Mouse (Mus musculus) hindbrain, embryonic 13.5 days (tissue): ENCODE measurements around the gene Cd82. TPM values are rescaled to one million over a fixed set of nuclear protein-coding genes. Genes with fewer than 3 reads are reported as not detected.
A peak's percentile ranks its signal among the peaks of the same experiment; 100 is the strongest.

Experiments used
- ATAC-seq: fragments of 200-750 bp; cut with Nextera tagmentation; 2 replicates; pipeline ENCODE4 v1.8.0; 2017; ENCODE audit warnings: moderate TSS enrichment; ENCODE audit not compliant: low FRiP score
- H3K27ac ChIP-seq: fragments of 300-500 bp; sonication (generic); 2 replicates; pipeline ENCODE4 v1.5.1; 2015; ENCODE audit warnings: inconsistent platforms, mild to moderate bottlenecking, moderate library complexity
- H3K27me3 ChIP-seq: fragments of 300-500 bp; sonication (generic); 2 replicates; pipeline ENCODE4 v1.6.1; 2015; ENCODE audit warnings: mild to moderate bottlenecking, inconsistent platforms
- H3K36me3 ChIP-seq: fragments of 300-500 bp; sonication (generic); 2 replicates; pipeline ENCODE4 v1.6.1; 2015; ENCODE audit warnings: mild to moderate bottlenecking, inconsistent platforms
- H3K4me1 ChIP-seq: fragments of 300-500 bp; sonication (generic); replicated peaks from 2 replicates; pipeline ENCODE4 v1.6.1; 2015; ENCODE audit warnings: inconsistent platforms
- H3K4me2 ChIP-seq: fragments of 300-500 bp; sonication (generic); 2 replicates; pipeline ENCODE4 v1.6.1; 2015; ENCODE audit warnings: inconsistent platforms, mild to moderate bottlenecking, moderate library complexity
- H3K4me3 ChIP-seq: fragments of 300-500 bp; sonication (generic); 2 replicates; pipeline ENCODE4 v1.5.1; 2015; ENCODE audit warnings: mild to moderate bottlenecking, inconsistent platforms
- H3K9ac ChIP-seq: fragments of 300-500 bp; sonication (generic); 2 replicates; pipeline ENCODE4 v1.6.1; 2015; ENCODE audit warnings: mild to moderate bottlenecking, inconsistent platforms
- H3K9me3 ChIP-seq: fragments of 300-500 bp; sonication (generic); 2 replicates; pipeline ENCODE4 v1.6.1; 2016; ENCODE audit warnings: inconsistent platforms
- WGBS: fragments of 180-500 bp; shearing (Covaris S2); methylation state at CpG from one replicate; pipeline ENCODE4 v1.1.7; 2015; 5-methylcytosine and 5-hydroxymethylcytosine counted together
- polyA plus RNA-seq: library from polyadenylated mRNA; unstranded; fragments of >200 nt; fragmentation: Nextera tagmentation; extraction: Ambion mirVana; gene quantifications from 2 replicates; pipeline ENCODE4 v1.2.1, GENCODE M21; 2015

Cd82 gene
- polyA plus RNA-seq, 1 experiment from 2014 or later: 23.7 TPM

DNA sequence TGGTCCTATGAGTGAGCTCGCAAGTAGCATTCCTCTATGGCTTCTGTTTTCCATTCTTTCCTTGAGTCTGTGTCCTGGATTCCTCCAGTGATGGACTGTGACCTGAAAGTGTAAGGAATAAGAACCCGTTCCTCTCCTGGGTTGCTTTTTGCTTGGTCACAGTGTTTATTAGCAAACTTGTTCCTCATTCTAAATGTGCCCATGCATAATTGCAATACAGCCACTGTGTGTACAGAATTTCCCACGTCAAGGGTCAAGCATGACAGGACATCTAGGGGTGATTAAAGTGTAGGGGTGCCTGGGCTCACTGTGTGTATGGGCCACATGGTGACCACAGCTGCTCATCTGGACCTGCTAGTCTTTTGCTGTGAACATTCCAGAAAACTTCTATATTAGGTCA is 28.0 kb downstream of the Cd82 start:
- Histone ChIP-seq H3K9me3 (no peaks in the 10 kb centered on the region), H3K36me3 (no peaks in the 10 kb centered on the region), H3K27ac (no peak overlapping the region), H3K9ac (no peak overlapping the region), H3K27me3 (no peaks in the 10 kb centered on the region), H3K4me1 (peaks cover 20% of the 10 kb centered on the region), H3K4me2 (no peak overlapping the region), H3K4me3 (no peak overlapping the region)
- 89% methylated on average over 3 of the region's 3 CpGs for WGBS
- no peak for ATAC-seq

DNA sequence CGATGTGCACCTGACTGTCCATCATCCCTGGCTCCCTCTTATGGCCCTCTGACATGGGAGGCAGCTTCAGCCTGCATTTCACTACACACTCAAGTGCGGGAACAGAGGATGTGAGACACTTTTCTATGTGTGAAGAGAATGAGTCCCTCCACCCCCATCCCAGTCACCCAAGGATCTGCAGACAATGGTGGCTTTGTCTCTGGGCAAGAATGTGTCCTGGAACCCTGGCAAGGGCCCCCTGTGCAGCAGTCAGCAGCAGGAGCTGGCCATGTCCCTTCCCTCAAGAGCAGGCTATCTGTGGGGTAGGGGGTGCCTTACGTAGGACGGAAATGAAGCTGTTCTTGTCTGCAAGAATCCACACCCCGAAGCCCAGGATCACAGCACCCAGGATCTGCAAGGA is 29.4 kb downstream of the Cd82 start:
- Histone ChIP-seq H3K27me3 (0 out of 2 replicates have a peak, but pooled peaks cover 5% of the 10 kb centered on the region), H3K4me3 (no peak overlapping the region), H3K4me1 (peaks cover 11% of the 10 kb centered on the region), H3K9me3 (no peaks in the 10 kb centered on the region), H3K9ac (no peak overlapping the region), H3K36me3 (no peaks in the 10 kb centered on the region), H3K4me2 (no peak overlapping the region), H3K27ac (no peak overlapping the region)
- no peak for ATAC-seq
- WGBS: 66% methylated on average over 5 of the region's 5 CpGs

- Histone ChIP-seq H3K9me3 (no peaks in the 10 kb centered on the region), H3K4me1 (peaks cover 14% of the 10 kb centered on the region), H3K27ac (no peak overlapping the region), H3K9ac (no peak overlapping the region), H3K27me3 (0 out of 2 replicates have a peak, but pooled peaks cover 5% of the 10 kb centered on the region), H3K4me3 (no peak overlapping the region), H3K36me3 (no peaks in the 10 kb centered on the region), H3K4me2 (no peak overlapping the region)
- ATAC-seq: no peak
- 76% methylated on average over 6 of the region's 6 CpGs for WGBS
These were observed 30.1 kb downstream of the Cd82 start for GRCm38 (mm10) chr2:93432600-93433389.

- ATAC-seq: no peak
- WGBS: 84% methylated on average over 5 of the region's 5 CpGs
These were observed 31.2 kb downstream of the Cd82 start for GRCm38 (mm10) chr2:93431575-93432325.

DNA sequence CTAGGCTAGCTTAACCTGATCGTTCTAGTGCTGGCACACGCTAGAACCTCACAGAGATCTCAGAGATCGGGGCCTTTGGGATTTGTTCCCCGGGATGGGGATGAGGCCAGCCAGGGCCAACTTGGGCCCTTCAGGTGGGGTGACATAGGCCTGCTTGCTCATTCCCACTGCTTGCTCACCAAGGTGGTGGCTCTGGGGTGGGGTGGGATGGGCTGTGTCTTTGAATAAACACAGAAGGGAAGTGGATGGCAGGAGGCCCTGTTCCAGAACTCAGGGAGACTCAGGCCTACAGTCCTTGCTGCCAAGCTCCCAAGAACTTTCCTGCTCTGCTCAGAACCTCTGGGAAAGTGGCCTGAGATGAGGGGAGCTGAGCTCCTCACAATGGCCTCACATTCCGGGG is 31.9 kb downstream of the Cd82 start:
- no peaks in the 10 kb centered on the region for H3K9me3 ChIP-seq
- no peak overlapping the region for H3K4me2 ChIP-seq
- WGBS: 75% methylated on average over 5 of the region's 5 CpGs
- no peak overlapping the region for H3K9ac ChIP-seq
- H3K4me3 ChIP-seq: no peak overlapping the region
- peaks cover 21% of the 10 kb centered on the region for H3K4me1 ChIP-seq
- ATAC-seq: no peak
- 0 out of 2 replicates have a peak, but pooled peaks cover 5% of the 10 kb centered on the region for H3K27me3 ChIP-seq
- no peaks in the 10 kb centered on the region for H3K36me3 ChIP-seq
- no peak overlapping the region for H3K27ac ChIP-seq

More at GRCm38 (mm10) chr2:93431575-93432325, 31.2 kb downstream of the Cd82 start:
- Histone ChIP-seq H3K9me3 (no peaks in the 10 kb centered on the region), H3K9ac (no peak overlapping the region), H3K27ac (no peak overlapping the region), H3K4me2 (no peak overlapping the region), H3K4me3 (no peak overlapping the region), H3K27me3 (0 out of 2 replicates have a peak, but pooled peaks cover 5% of the 10 kb centered on the region), H3K36me3 (no peaks in the 10 kb centered on the region), H3K4me1 (peaks cover 18% of the 10 kb centered on the region)

DNA sequence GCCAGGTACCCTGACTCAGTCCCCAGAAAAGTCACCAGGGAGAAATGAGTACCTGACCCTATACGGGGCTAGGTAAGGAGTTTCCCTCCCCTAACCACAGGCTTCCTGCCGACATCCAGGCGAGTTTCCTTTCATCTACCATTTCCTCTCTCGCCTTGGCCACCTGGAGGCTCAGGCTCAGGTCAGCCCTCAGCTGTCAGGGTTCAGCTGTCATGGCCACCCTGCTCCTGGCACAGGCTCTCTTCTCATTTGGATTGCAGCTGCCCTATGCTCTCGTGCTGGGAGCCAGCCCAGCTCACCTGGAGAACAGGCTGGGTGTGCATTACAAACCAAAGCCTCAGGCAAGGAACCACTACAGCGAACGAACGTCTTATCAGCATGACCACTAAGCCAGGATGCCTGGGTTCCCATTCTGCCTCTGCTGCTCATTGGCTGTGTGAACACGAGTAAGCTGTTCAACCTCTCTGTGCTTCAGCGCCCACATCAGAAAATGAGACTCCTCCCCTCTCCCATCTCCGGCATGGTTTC is 34.9 kb downstream of the Cd82 start:
- no peaks in the 10 kb centered on the region for H3K9me3 ChIP-seq
- H3K4me2 ChIP-seq: no peak overlapping the region
- H3K4me3 ChIP-seq: no peak overlapping the region
- H3K27ac ChIP-seq: no peak overlapping the region
- H3K4me1 ChIP-seq: peaks cover 22% of the 10 kb centered on the region
- no peak for ATAC-seq
- 0 out of 2 replicates have a peak, but pooled peaks cover 9% of the 10 kb centered on the region for H3K27me3 ChIP-seq
- 63% methylated on average over 11 of the region's 11 CpGs for WGBS
- H3K9ac ChIP-seq: no peak overlapping the region
- no peaks in the 10 kb centered on the region for H3K36me3 ChIP-seq

DNA sequence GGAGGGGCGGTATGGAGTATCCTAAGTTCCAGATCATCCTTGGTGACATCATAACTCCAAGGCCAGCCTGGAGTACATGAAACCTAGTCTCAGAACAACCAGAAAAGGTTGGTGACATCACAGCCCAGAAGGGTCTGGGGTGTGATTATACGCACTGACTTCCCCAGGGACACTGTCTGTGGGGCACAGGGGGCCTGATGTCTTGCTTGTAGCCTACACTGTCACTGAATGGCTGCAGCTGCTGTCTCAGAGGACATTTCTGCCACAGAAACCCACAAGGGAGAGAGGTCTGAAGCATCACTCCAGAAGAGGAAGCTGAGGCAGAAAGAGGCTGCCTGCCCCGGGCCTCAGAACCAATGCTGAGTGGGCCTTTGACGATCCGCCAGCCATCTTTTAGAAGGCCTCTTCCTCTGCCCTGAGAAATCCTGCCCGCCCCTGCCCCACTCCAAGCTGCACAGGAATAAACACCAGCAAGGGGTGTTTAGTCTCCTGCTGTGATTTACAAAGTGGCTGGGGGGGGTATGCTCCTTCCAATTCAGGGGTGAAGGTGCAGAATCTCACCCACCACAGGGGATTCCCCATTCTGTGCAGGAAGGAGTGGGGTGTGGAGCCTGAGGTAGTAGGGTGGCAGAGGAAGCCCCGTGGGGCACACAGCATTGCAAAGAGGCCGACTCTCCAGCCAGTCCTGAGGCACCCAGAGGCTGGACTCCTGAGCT is 35.8 kb downstream of the Cd82 start:
- Histone ChIP-seq H3K27me3 (0 out of 2 replicates have a peak, but pooled peaks cover 9% of the 10 kb centered on the region), H3K27ac (no peak overlapping the region), H3K9me3 (no peaks in the 10 kb centered on the region), H3K36me3 (no peaks in the 10 kb centered on the region), H3K4me3 (no peak overlapping the region), H3K4me2 (no peak overlapping the region), H3K9ac (no peak overlapping the region), H3K4me1 (peaks cover 17% of the 10 kb centered on the region)
- no peak for ATAC-seq
- 67% methylated on average over 8 of the region's 8 CpGs for WGBS

- 43% methylated on average over 4 of the region's 4 CpGs for WGBS
- Histone ChIP-seq H3K4me1 (peaks cover 17% of the 10 kb centered on the region), H3K27ac (no peak overlapping the region)
These were observed 37.1 kb downstream of the Cd82 start for GRCm38 (mm10) chr2:93425810-93426209.

DNA sequence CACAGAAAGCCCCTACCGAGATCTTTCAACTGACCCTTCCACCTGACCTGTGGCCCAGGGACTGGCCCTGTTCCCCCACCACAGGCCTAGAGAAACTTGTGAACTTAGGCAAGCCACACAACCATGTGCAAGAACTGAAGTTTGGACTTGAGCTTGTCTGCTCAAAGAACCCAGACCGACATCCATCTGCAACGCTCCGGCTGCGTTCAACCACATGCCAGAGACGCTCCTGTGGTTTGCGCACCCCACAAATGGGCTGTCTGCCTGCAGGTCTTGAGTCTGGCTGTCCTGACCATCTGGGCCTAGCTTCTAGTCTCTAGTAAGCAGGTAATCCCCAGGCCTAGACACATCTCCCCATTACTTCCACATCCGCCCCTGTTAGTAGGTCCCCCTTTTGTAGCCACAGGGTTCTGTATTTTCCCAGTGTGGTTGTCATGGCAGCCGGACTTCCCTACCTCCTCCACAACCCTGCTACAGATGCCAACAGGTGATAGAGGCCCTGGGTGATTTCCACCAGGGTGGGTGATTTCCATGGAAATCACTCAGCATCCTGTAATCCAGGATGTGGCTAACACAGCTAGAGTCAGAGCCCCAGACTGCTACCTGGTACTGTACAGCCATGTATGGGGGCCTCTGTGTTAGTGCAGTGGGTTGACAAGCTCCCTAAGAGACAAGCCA is 38.5 kb downstream of the Cd82 start:
- Histone ChIP-seq H3K36me3 (no peaks in the 10 kb centered on the region), H3K9ac (no peak overlapping the region), H3K4me1 (peaks cover 17% of the 10 kb centered on the region), H3K4me3 (no peak overlapping the region), H3K27me3 (peaks cover 19% of the 10 kb centered on the region; the same call in 1 of the 2 replicates), H3K4me2 (no peak overlapping the region), H3K27ac (no peak overlapping the region), H3K9me3 (no peaks in the 10 kb centered on the region)
- WGBS: 94% methylated on average over 9 of the region's 9 CpGs
- ATAC-seq: no peak

More at GRCm38 (mm10) chr2:93425810-93426209, 37.1 kb downstream of the Cd82 start:
- no peak overlapping the region for H3K4me2 ChIP-seq
- no peak for ATAC-seq
- no peak overlapping the region for H3K9ac ChIP-seq
- no peaks in the 10 kb centered on the region for H3K36me3 ChIP-seq
- H3K27me3 ChIP-seq: 0 out of 2 replicates have a peak, but pooled peaks cover 12% of the 10 kb centered on the region
- H3K4me3 ChIP-seq: no peak overlapping the region
- H3K9me3 ChIP-seq: no peaks in the 10 kb centered on the region

DNA sequence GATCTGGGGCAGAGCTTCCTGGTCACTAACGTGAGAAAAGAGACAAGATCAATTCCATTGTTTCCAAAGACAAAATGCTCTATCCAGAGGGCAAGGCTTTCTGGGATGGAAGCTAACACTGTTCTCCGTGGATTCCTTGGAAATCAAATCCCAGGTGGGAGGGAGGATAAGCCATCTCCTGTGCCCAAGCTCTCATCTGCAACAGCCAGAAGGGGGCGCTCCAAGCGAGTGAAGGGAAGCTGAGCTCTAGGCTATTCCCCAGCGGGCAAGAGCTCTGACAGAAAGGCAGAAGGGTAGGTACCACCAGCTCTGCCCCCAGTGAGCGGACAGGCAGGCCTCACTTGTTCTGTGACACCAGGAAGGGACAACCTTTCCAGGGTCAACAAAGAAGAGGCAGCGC is 41.6 kb downstream of the Cd82 start:
- WGBS: 27% methylated on average over 7 of the region's 7 CpGs
- no peak for ATAC-seq

DNA sequence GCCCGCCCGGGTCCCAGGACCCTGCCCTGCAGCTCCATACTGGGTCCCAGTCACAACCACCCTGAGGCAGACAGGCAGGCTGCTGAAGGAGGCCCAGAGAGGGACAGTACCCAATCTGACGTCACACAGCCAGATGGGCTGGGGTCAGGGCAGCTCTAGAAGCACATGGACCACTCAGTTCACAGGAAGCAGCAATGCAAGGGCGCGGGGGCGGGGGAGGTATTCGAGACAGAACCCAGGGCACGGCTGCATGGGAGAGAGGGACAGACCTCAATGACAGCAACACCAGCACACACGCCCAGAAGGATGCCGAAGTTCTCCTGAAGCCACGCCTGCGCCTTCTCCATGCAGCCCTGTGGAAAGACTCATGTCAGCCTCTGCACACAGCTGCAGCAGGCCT is 43.0 kb downstream of the Cd82 start:
- no peaks in the 10 kb centered on the region for H3K36me3 ChIP-seq
- WGBS: 88% methylated on average over 12 of the region's 12 CpGs
- H3K27ac ChIP-seq: no peak overlapping the region
- 0 out of 2 replicates have a peak overlapping the region, but pooled peaks have one; percentile 19 for H3K9ac ChIP-seq
- peaks cover 17% of the 10 kb centered on the region; the same call in 1 of the 2 replicates for H3K27me3 ChIP-seq
- peaks cover 7% of the 10 kb centered on the region for H3K4me1 ChIP-seq
- no peaks in the 10 kb centered on the region for H3K9me3 ChIP-seq
- no peak for ATAC-seq
- no peak overlapping the region for H3K4me2 ChIP-seq
- no peak overlapping the region for H3K4me3 ChIP-seq

More for the DNA sequence above, 41.6 kb downstream of the Cd82 start:
- Histone ChIP-seq H3K9me3 (no peaks in the 10 kb centered on the region), H3K4me3 (no peak overlapping the region), H3K4me1 (peaks cover 17% of the 10 kb centered on the region), H3K27ac (no peak overlapping the region), H3K36me3 (no peaks in the 10 kb centered on the region), H3K4me2 (no peak overlapping the region), H3K27me3 (peaks cover 17% of the 10 kb centered on the region; the same call in 1 of the 2 replicates), H3K9ac (no peak overlapping the region)
